Comparison of ENCODE assay signal across 11 mouse cellular contexts in genomic region chr14:55730531-55731032, GRCm38 (mm10). TPM values are rescaled to one million over a fixed set of nuclear protein-coding genes. Genes with fewer than 3 reads are reported as not detected.
DNase-seq lines count a peak whose midpoint lies in the region; ATAC-seq lines count a peak whose summit lies in the region.
"Had no signal": no experiment of that assay in that cellular context is flagged by ENCODE, and none has a peak within 500 bp of the region (broad histone marks: within the 10 kb centered on the region; RNA-seq: fewer than 3 reads in every experiment).

No protein-coding gene starts in this region.

- H3K27me3 ChIP-seq in heart, embryonic 12.5 days (replicated peaks), result 0 out of 2 replicates have a peak, but pooled peaks cover 21% of the 10 kb centered on the region
- H3K27me3 ChIP-seq: intestine, embryonic 15.5 days; neural tube, embryonic 13.5 days had no signal

- no peaks in the 10 kb centered on the region for H3K9me3 ChIP-seq in heart, embryonic 12.5 days (replicated peaks)
- H3K9me3 ChIP-seq: intestine, embryonic 15.5 days; neural tube, embryonic 13.5 days had no signal

- H3K4me2 ChIP-seq in heart, embryonic 12.5 days, result no peak overlapping the region
- H3K4me2 ChIP-seq: heart, embryonic 11.5 days; intestine, embryonic 15.5 days; neural tube, embryonic 13.5 days had no signal

- 71% methylated on average over 7 of the region's 7 CpGs for WGBS in heart, embryonic 12.5 days

- no peaks in the 10 kb centered on the region for H3K36me3 ChIP-seq in heart, embryonic 12.5 days
- H3K36me3 ChIP-seq: intestine, embryonic 15.5 days; neural tube, embryonic 13.5 days had no signal

- DNase-seq in cerebellum, postnatal 10 days, result peak; percentile 76 to 78
- no peak for DNase-seq in cerebellum, postnatal 25 days
- peak; percentile 37 for DNase-seq in layer of hippocampus, adult 11-12 months (ENCODE audit: low spot score)
- no peak for DNase-seq in layer of hippocampus, adult 9-10 months (ENCODE audit: low spot score)
- DNase-seq in right cerebral cortex, adult 18-20 months, result peak; percentile 34
- DNase-seq in right cerebral cortex, postnatal 4 days, result no peak
- no peak for DNase-seq in adrenal gland, adult 18-20 months (ENCODE audit: low spot score in 2 of 2)

- no peak overlapping the region for H3K9ac ChIP-seq in heart, embryonic 12.5 days
- H3K9ac ChIP-seq: intestine, embryonic 15.5 days; neural tube, embryonic 13.5 days had no signal

- no peak overlapping the region for H3K4me3 ChIP-seq in heart, embryonic 12.5 days
- H3K4me3 ChIP-seq: intestine, embryonic 15.5 days; neural tube, embryonic 13.5 days had no signal

- H3K27ac ChIP-seq in heart, embryonic 12.5 days (ENCODE audit: poor library complexity, severe bottlenecking), result no peak overlapping the region
- H3K27ac ChIP-seq: intestine, embryonic 15.5 days; neural tube, embryonic 13.5 days had no signal

- no peaks in the 10 kb centered on the region for H3K4me1 ChIP-seq in heart, embryonic 12.5 days (replicated peaks)
- H3K4me1 ChIP-seq: neural tube, embryonic 13.5 days had no signal

- no peak for ATAC-seq in heart, embryonic 12.5 days (ENCODE audit: insufficient number of reproducible peaks, low FRiP score)
- ATAC-seq: intestine, embryonic 15.5 days had no signal

RNA-seq across cellular contexts. Expression of gene Rabggta, which starts 8.5 kb away (rescaled TPM):
- 10 to 100 TPM; 15.9 to 20.0 TPM for total RNA-seq in adrenal gland, adult 18-20 months (2021)
- polyA plus RNA-seq in heart, embryonic 12.5 days (2016; fragmentation: Nextera tagmentation; extraction: Ambion mirVana), result 20.9 and 24.4 TPM in 2 replicates

RNA-seq across cellular contexts. Expression of gene Dhrs1, which starts 14.9 kb away (rescaled TPM):
- total RNA-seq in adrenal gland, adult 18-20 months (2021), result 10 to 100 TPM; 60.4 to 72.0 TPM
- polyA plus RNA-seq in heart, embryonic 12.5 days (2016; fragmentation: Nextera tagmentation; extraction: Ambion mirVana), result 59.2 and 60.8 TPM in 2 replicates

RNA-seq across cellular contexts. Expression of gene Nop9, which starts 14.9 kb away (rescaled TPM):
- 10 to 100 TPM; 14.0 to 14.3 TPM for total RNA-seq in adrenal gland, adult 18-20 months (2021)
- polyA plus RNA-seq in heart, embryonic 12.5 days (2016; fragmentation: Nextera tagmentation; extraction: Ambion mirVana), result 27.7 and 30.6 TPM in 2 replicates

RNA-seq across cellular contexts. Expression of gene Tgm1, which starts 16.9 kb away (rescaled TPM):
- under 1 TPM; 0.29 to 0.30 TPM for total RNA-seq in adrenal gland, adult 18-20 months (2021)
- 0.27 and 0.70 TPM in 2 replicates for polyA plus RNA-seq in heart, embryonic 12.5 days (2016; fragmentation: Nextera tagmentation; extraction: Ambion mirVana)

RNA-seq across cellular contexts. Expression of gene Cideb, which starts 27.7 kb away (rescaled TPM):
- total RNA-seq in adrenal gland, adult 18-20 months (2021), result 1 to 10 TPM in 1 of 2 experiments, under 1 TPM in 1; 0.76 to 2.3 TPM
- 1.0 and 1.2 TPM in 2 replicates for polyA plus RNA-seq in heart, embryonic 12.5 days (2016; fragmentation: Nextera tagmentation; extraction: Ambion mirVana)

Comparison
In these comparisons a context has a peak if more than half of its experiments do, and no peak if none do; other contexts are left out.
1. DNase-seq: peak in cerebellum, postnatal 10 days (2 of 2), layer of hippocampus, adult 11-12 months (single experiment) and right cerebral cortex, adult 18-20 months (single experiment); none in cerebellum, postnatal 25 days (0 of 2), layer of hippocampus, adult 9-10 months (single experiment), right cerebral cortex, postnatal 4 days (single experiment) and adrenal gland, adult 18-20 months (0 of 2).